Mouse (Mus musculus): ENCODE measurements around the gene Tmem221.

DNA sequence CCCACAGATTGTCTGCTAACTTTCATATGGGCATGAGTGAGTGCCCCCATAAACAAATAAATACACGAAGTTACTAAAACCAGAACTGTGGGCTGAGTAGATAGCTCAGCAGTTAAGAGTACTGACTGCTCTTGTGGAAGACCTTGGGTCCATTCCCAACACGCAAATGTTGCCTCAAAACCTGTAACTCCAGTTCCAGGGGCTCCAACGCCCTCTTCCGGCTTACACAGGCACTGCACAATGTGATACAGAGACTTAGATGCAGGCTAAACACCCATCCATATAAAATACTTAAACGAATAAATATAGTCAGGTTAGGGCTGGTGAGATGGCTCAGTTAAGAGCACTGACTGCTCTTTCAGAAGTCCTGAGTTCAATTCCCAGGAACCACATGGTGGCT lies 43.6 kb downstream of the Tmem221 start:
- TF ChIP-seq EP300 (IDR thresholded peaks at IDR 0.05; ENCODE audit: low read depth): no peak
- TF ChIP-seq CTCF (IDR thresholded peaks at IDR 0.05; ENCODE audit: low read depth): no peak

Measured in heart, postnatal 0 days (tissue).